In genomic region chr7:127014320-127014719, GRCm38 (mm10) we compare ENCODE assay signal across 8 mouse cellular contexts. TPM values are rescaled to one million over a fixed set of nuclear protein-coding genes. Genes with fewer than 3 reads are reported as not detected.
A peak's percentile ranks its signal among the peaks of the same experiment; 100 is the strongest.
DNase-seq lines count a peak whose midpoint lies in the region; ATAC-seq and TF ChIP-seq lines count a peak whose summit lies in the region.

Gene Mvp, minus strand, starts transcription at chr7:127014621.

- no peak for TF ChIP-seq POLR2A in ES-Bruce4 (IDR thresholded peaks at IDR 0.05; ENCODE audit: insufficient read depth, low read length)
- TF ChIP-seq POLR2A in embryonic fibroblast, embryonic 13.5 days (IDR thresholded peaks at IDR 0.05; ENCODE audit: low read depth, low read length): peak; percentile 73

- H3K4me1 ChIP-seq in ES-Bruce4 (ENCODE audit: control insufficient read depth, insufficient read depth, low read length): peaks cover 5% of the 10 kb centered on the region
- peaks cover 2% of the 10 kb centered on the region for H3K4me1 ChIP-seq in embryonic fibroblast, embryonic 13.5 days (ENCODE audit: control insufficient read depth, insufficient read depth, low read length)
- peaks cover 48% of the 10 kb centered on the region for H3K4me1 ChIP-seq in heart, embryonic 13.5 days
- H3K4me1 ChIP-seq in kidney, embryonic 16.5 days (ENCODE audit: insufficient read depth, low read length): peaks cover 48% of the 10 kb centered on the region

- peak within 1 kb of the TSS; percentile 92 for H3K4me2 ChIP-seq in heart, embryonic 13.5 days
- peak within 1 kb of the TSS; percentile 82 for H3K4me2 ChIP-seq in kidney, embryonic 16.5 days (replicated peaks; ENCODE audit: low read depth, low read length)

- DNase-seq in adrenal gland, postnatal 14 days: peak; percentile 86
- DNase-seq in lung, postnatal 36 days: peak; percentile 90
- DNase-seq in spleen, postnatal 10 days (ENCODE audit: low spot score in 2 of 2): peak; percentile 68 to 70
- DNase-seq in left cerebral cortex, adult 11 months (ENCODE audit: low spot score): no peak

- no peaks in the 10 kb centered on the region for H3K9me3 ChIP-seq in ES-Bruce4 (replicated peaks; ENCODE audit: control insufficient read depth, insufficient read depth, low read length, poor library complexity, severe bottlenecking)
- H3K9me3 ChIP-seq in heart, embryonic 13.5 days: no peaks in the 10 kb centered on the region
- H3K9me3 ChIP-seq in kidney, embryonic 16.5 days (ENCODE audit: low read length): no peaks in the 10 kb centered on the region

- peak within 1 kb of the TSS; percentile 61 for H3K27ac ChIP-seq in ES-Bruce4 (ENCODE audit: insufficient read depth, low read length)
- H3K27ac ChIP-seq in embryonic fibroblast, embryonic 13.5 days (ENCODE audit: insufficient read depth, low read length): peak within 1 kb of the TSS; percentile 28
- peak within 1 kb of the TSS; percentile 61 for H3K27ac ChIP-seq in heart, embryonic 13.5 days (replicated peaks)
- H3K27ac ChIP-seq in kidney, embryonic 16.5 days (ENCODE audit: low read length): peak within 1 kb of the TSS; percentile 75

- ATAC-seq in heart, embryonic 13.5 days (ENCODE audit: extremely low read depth, insufficient number of reproducible peaks, low FRiP score, low TSS enrichment): no peak
- no peak for ATAC-seq in kidney, embryonic 16.5 days (ENCODE audit: low FRiP score, low TSS enrichment)

- H3K9ac ChIP-seq in ES-Bruce4 (ENCODE audit: low read depth, poor library complexity, severe bottlenecking): peak within 1 kb of the TSS; percentile 35
- H3K9ac ChIP-seq in heart, embryonic 13.5 days: peak within 1 kb of the TSS; percentile 93
- peak within 1 kb of the TSS; percentile 71 for H3K9ac ChIP-seq in kidney, embryonic 16.5 days (replicated peaks; ENCODE audit: low read length)

- H3K36me3 ChIP-seq in ES-Bruce4 (ENCODE audit: control insufficient read depth, insufficient read depth, low read length, poor library complexity, severe bottlenecking): peaks cover 9% of the 10 kb centered on the region
- peaks cover 32% of the 10 kb centered on the region for H3K36me3 ChIP-seq in heart, embryonic 13.5 days
- peaks cover 20% of the 10 kb centered on the region for H3K36me3 ChIP-seq in kidney, embryonic 16.5 days (ENCODE audit: insufficient read depth, low read length)

- TF ChIP-seq EP300 in ES-Bruce4 (IDR thresholded peaks at IDR 0.05; ENCODE audit: insufficient read depth, low read depth, low read length): no peak

- H3K27me3 ChIP-seq in ES-Bruce4 (ENCODE audit: control insufficient read depth, insufficient read depth, low read length, poor library complexity, severe bottlenecking): no peaks in the 10 kb centered on the region
- H3K27me3 ChIP-seq in heart, embryonic 13.5 days (replicated peaks): no peaks in the 10 kb centered on the region
- no peaks in the 10 kb centered on the region for H3K27me3 ChIP-seq in kidney, embryonic 16.5 days (ENCODE audit: insufficient read depth, low read length)

- WGBS in heart, embryonic 13.5 days: 24% methylated on average over 11 of the region's 11 CpGs
- 17% methylated on average over 11 of the region's 11 CpGs for WGBS in kidney, embryonic 16.5 days

- peak within 1 kb of the TSS; percentile 70 for H3K4me3 ChIP-seq in ES-Bruce4 (ENCODE audit: low read depth, low read length)
- H3K4me3 ChIP-seq in embryonic fibroblast, embryonic 13.5 days (ENCODE audit: insufficient read depth, low read length): peak within 1 kb of the TSS; percentile 78
- peak within 1 kb of the TSS; percentile 79 for H3K4me3 ChIP-seq in heart, embryonic 13.5 days
- peak within 1 kb of the TSS; percentile 61 for H3K4me3 ChIP-seq in kidney, embryonic 16.5 days (ENCODE audit: low read length)

- no peak for TF ChIP-seq CTCF in ES-Bruce4 (IDR thresholded peaks at IDR 0.05; ENCODE audit: low read depth, low read length)
- TF ChIP-seq CTCF in embryonic fibroblast, embryonic 13.5 days (IDR thresholded peaks at IDR 0.05; ENCODE audit: borderline replicate concordance, insufficient read depth, low read length): no peak

RNA-seq across cellular contexts. Expression of gene Mvp, which starts in this region (rescaled TPM):
- 17.9 and 18.8 TPM in 2 replicates for polyA plus RNA-seq in ES-Bruce4 (2011; ENCODE audit: insufficient read depth, insufficient read length, low read depth, missing spikeins)
- 61.7 and 63.8 TPM in 2 replicates for total RNA-seq in adrenal gland, postnatal 14 days (2021)
- 32.2 and 47.6 TPM in 2 replicates for polyA plus RNA-seq in embryonic fibroblast, embryonic 13.5 days (2011; ENCODE audit: insufficient read length, low read depth, missing spikeins)
- 11.2 and 11.9 TPM in 2 replicates for polyA plus RNA-seq in heart, embryonic 13.5 days (2015; fragmentation: Nextera tagmentation; extraction: Ambion mirVana)
- 19.7 and 21.4 TPM in 2 replicates for polyA plus RNA-seq in kidney, embryonic 16.5 days (2015; fragmentation: Nextera tagmentation; extraction: Ambion mirVana)

Comparison
In these comparisons a context has a peak if more than half of its experiments do, and no peak if none do; other contexts are left out.
1. H3K9ac ChIP-seq: peak in every context shown above with its lines; median percentile 93 in heart, embryonic 13.5 days; 71 in kidney, embryonic 16.5 days; 35 in ES-Bruce4.